Mouse (Mus musculus) bone marrow macrophage, adult 2 months (primary cell): ENCODE measurements around the gene Cib4. TPM values are rescaled to one million over a fixed set of nuclear protein-coding genes. Genes with fewer than 3 reads are reported as not detected.

Source experiments
- H3K27ac ChIP-seq: 2 replicates; pipeline ENCODE4 v1.5.1; 2012; ENCODE audit warnings: low read depth, low read length; ENCODE audit not compliant: insufficient read depth
- H3K4me1 ChIP-seq: 2 replicates; pipeline ENCODE4 v1.6.1; 2012; ENCODE audit warnings: low read length; ENCODE audit not compliant: control insufficient read depth, insufficient read depth
- H3K4me3 ChIP-seq: 2 replicates; pipeline ENCODE4 v1.5.1; 2012; ENCODE audit warnings: mild to moderate bottlenecking, low read length, moderate library complexity; ENCODE audit not compliant: insufficient read depth
- CTCF ChIP-seq: IDR thresholded peaks from 2 replicates; pipeline ENCODE4 v1.5.1; 2012; ENCODE audit warnings: low read depth, mild to moderate bottlenecking, low read length, moderate library complexity
- POLR2A ChIP-seq: IDR thresholded peaks from 2 replicates; pipeline ENCODE4 v1.6.1; 2012; ENCODE audit warnings: mild to moderate bottlenecking, low read depth, low read length, borderline replicate concordance
- polyA plus RNA-seq: library from polyadenylated mRNA; stranded (reverse); fragments of >200 nt; gene quantifications from 2 replicates; pipeline ENCODE4 v1.2.4, GENCODE M21; 2012; ENCODE audit not compliant: missing spikeins, insufficient read depth, insufficient read length

Cib4 gene
- polyA plus RNA-seq, 1 experiment: not detected

GRCm38 (mm10) chr5:30576233-30576632, 30.6 kb upstream of the Cib4 start:
- Histone ChIP-seq H3K4me1 (no peaks in the 10 kb centered on the region), H3K4me3 (no peak overlapping the region), H3K27ac (no peak overlapping the region)
- TF ChIP-seq POLR2A (no peak), CTCF (no peak)

- no peak overlapping the region for H3K27ac ChIP-seq
- TF ChIP-seq POLR2A: no peak
- no peak for TF ChIP-seq CTCF
- no peak overlapping the region for H3K4me3 ChIP-seq
- H3K4me1 ChIP-seq: no peaks in the 10 kb centered on the region
These were observed 28.7 kb upstream of the Cib4 start for GRCm38 (mm10) chr5:30574367-30574766.

GRCm38 (mm10) chr5:30571820-30572219, 26.2 kb upstream of the Cib4 start:
- no peak overlapping the region for H3K27ac ChIP-seq
- H3K4me1 ChIP-seq: no peaks in the 10 kb centered on the region
- no peak overlapping the region for H3K4me3 ChIP-seq
- TF ChIP-seq POLR2A (no peak), CTCF (no peak)

GRCm38 (mm10) chr5:30568479-30568878, 22.8 kb upstream of the Cib4 start:
- Histone ChIP-seq H3K4me3 (no peak overlapping the region), H3K27ac (no peak overlapping the region), H3K4me1 (no peaks in the 10 kb centered on the region)
- TF ChIP-seq CTCF (no peak), POLR2A (no peak)

- TF ChIP-seq CTCF (no peak), POLR2A (no peak)
- H3K4me3 ChIP-seq: no peak overlapping the region
- H3K27ac ChIP-seq: no peak overlapping the region
- peaks cover 3% of the 10 kb centered on the region for H3K4me1 ChIP-seq
These were observed 14.4 kb upstream of the Cib4 start for GRCm38 (mm10) chr5:30559986-30560493.

- Histone ChIP-seq H3K4me1 (peaks cover 3% of the 10 kb centered on the region), H3K4me3 (no peak overlapping the region), H3K27ac (no peak overlapping the region)
- no peak for TF ChIP-seq POLR2A
- no peak for TF ChIP-seq CTCF
These were observed 13.8 kb upstream of the Cib4 start for GRCm38 (mm10) chr5:30559421-30559820.

GRCm38 (mm10) chr5:30556284-30556683, 10.6 kb upstream of the Cib4 start:
- Histone ChIP-seq H3K27ac (no peak overlapping the region), H3K4me1 (peaks cover 3% of the 10 kb centered on the region), H3K4me3 (no peak overlapping the region)
- TF ChIP-seq POLR2A: no peak

GRCm38 (mm10) chr5:30554981-30555380, 9.3 kb upstream of the Cib4 start:
- Histone ChIP-seq H3K4me1 (peaks cover 3% of the 10 kb centered on the region), H3K4me3 (no peak overlapping the region), H3K27ac (no peak overlapping the region)
- no peak for TF ChIP-seq POLR2A
- TF ChIP-seq CTCF: no peak

- no peak overlapping the region for H3K27ac ChIP-seq
- H3K4me1 ChIP-seq: no peaks in the 10 kb centered on the region; the same call in 1 of the 2 replicates
- no peak for TF ChIP-seq POLR2A
- no peak for TF ChIP-seq CTCF
These were observed 8.3 kb upstream of the Cib4 start for GRCm38 (mm10) chr5:30553936-30554335.

GRCm38 (mm10) chr5:30552006-30552405, 6.4 kb upstream of the Cib4 start:
- no peak for TF ChIP-seq POLR2A
- Histone ChIP-seq H3K4me1 (no peaks in the 10 kb centered on the region; the same call in 1 of the 2 replicates), H3K27ac (no peak overlapping the region), H3K4me3 (no peak overlapping the region)

More at GRCm38 (mm10) chr5:30553936-30554335, 8.3 kb upstream of the Cib4 start:
- H3K4me3 ChIP-seq: no peak overlapping the region

- H3K27ac ChIP-seq: no peak overlapping the region
- no peak overlapping the region for H3K4me3 ChIP-seq
- H3K4me1 ChIP-seq: no peaks in the 10 kb centered on the region
- TF ChIP-seq POLR2A (no peak), CTCF (no peak)
These were observed 5.5 kb upstream of the Cib4 start for GRCm38 (mm10) chr5:30551022-30551638.
